Mouse (Mus musculus) forebrain, embryonic 12.5 days (tissue): ENCODE data around the gene Smarcd2. TPM values are rescaled to one million over a fixed set of nuclear protein-coding genes. Genes with fewer than 3 reads are reported as not detected.
"Not testable (repeated sequence)": the region's sequence is repeated elsewhere in the genome, so short reads cannot be mapped to it uniquely, and the experiment has no call there.

Source experiments
- ATAC-seq: fragments of 200-750 bp; cut with Nextera tagmentation; 2 replicates; pipeline ENCODE4 v1.8.0; 2017; ENCODE audit warnings: moderate TSS enrichment; ENCODE audit not compliant: low FRiP score
- H3K27ac ChIP-seq: fragments of 300-500 bp; sonication (generic); 2 replicates; pipeline ENCODE4 v1.5.1; 2016; ENCODE audit warnings: mild to moderate bottlenecking
- H3K27me3 ChIP-seq: fragments of 300-500 bp; sonication (generic); 2 replicates; pipeline ENCODE4 v1.6.1; 2016; ENCODE audit warnings: mild to moderate bottlenecking
- H3K36me3 ChIP-seq: fragments of 300-500 bp; sonication (generic); replicated peaks from 2 replicates; pipeline ENCODE4 v1.6.1; 2016; ENCODE audit warnings: mild to moderate bottlenecking
- H3K4me1 ChIP-seq: fragments of 300-500 bp; sonication (generic); 2 replicates; pipeline ENCODE4 v1.6.1; 2016
- H3K4me2 ChIP-seq: fragments of 300-500 bp; sonication (generic); 2 replicates; pipeline ENCODE4 v1.6.1; 2016; ENCODE audit warnings: mild to moderate bottlenecking, moderate library complexity
- H3K4me3 ChIP-seq: fragments of 300-500 bp; sonication (generic); replicated peaks from 2 replicates; pipeline ENCODE4 v1.5.1; 2016; ENCODE audit warnings: mild to moderate bottlenecking
- H3K9ac ChIP-seq: fragments of 300-500 bp; sonication (generic); 2 replicates; pipeline ENCODE4 v1.6.1; 2016; ENCODE audit warnings: mild to moderate bottlenecking
- H3K9me3 ChIP-seq: fragments of 300-500 bp; sonication (generic); 2 replicates; pipeline ENCODE4 v1.6.1; 2016
- WGBS: fragments of 180-500 bp; shearing (Covaris S2); methylation state at CpG from one replicate; pipeline ENCODE4 v1.1.7; 2016; 5-methylcytosine and 5-hydroxymethylcytosine counted together
- polyA plus RNA-seq: library from polyadenylated mRNA; unstranded; fragments of >200 nt; fragmentation: Nextera tagmentation; extraction: Ambion mirVana; gene quantifications from 2 replicates; pipeline ENCODE4 v1.2.1, GENCODE M21; 2016

Gene Smarcd2
- polyA plus RNA-seq, 1 experiment from 2014 or later: 26.5 TPM

GRCm38 (mm10) chr11:106260826-106261450, 11.8 kb downstream of the Smarcd2 start:
- no peaks in the 10 kb centered on the region for H3K27me3 ChIP-seq
- no peak overlapping the region for H3K4me3 ChIP-seq
- peaks cover 80% of the 10 kb centered on the region for H3K36me3 ChIP-seq
- H3K27ac ChIP-seq: no peak overlapping the region
- ATAC-seq: no peak
- 91% methylated on average over 14 of the region's 14 CpGs for WGBS
- H3K9ac ChIP-seq: no peak overlapping the region
- H3K4me1 ChIP-seq: peaks cover 14% of the 10 kb centered on the region
- no peaks in the 10 kb centered on the region for H3K9me3 ChIP-seq
- H3K4me2 ChIP-seq: no peak overlapping the region

GRCm38 (mm10) chr11:106256775-106257174, 16.0 kb downstream of the Smarcd2 start:
- 78% methylated on average over 5 of the region's 5 CpGs for WGBS
- Histone ChIP-seq H3K9me3 (no peaks in the 10 kb centered on the region), H3K27ac (no peak overlapping the region), H3K4me2 (peak overlapping the region; percentile 97), H3K27me3 (no peaks in the 10 kb centered on the region), H3K4me3 (peak overlapping the region; percentile 79), H3K4me1 (peaks cover 23% of the 10 kb centered on the region), H3K9ac (peak overlapping the region; percentile 85), H3K36me3 (peaks cover 63% of the 10 kb centered on the region)
- ATAC-seq: no peak

GRCm38 (mm10) chr11:106255685-106256451, 16.9 kb downstream of the Smarcd2 start, which contains the start of the genes Ftsj3 and Psmc5:
Ftsj3 (minus strand) TSS chr11:106256079.
Psmc5 (plus strand) TSS chr11:106256154.
- peak within 1 kb of the TSS; percentile 85 for H3K9ac ChIP-seq
- peaks cover 23% of the 10 kb centered on the region for H3K4me1 ChIP-seq
- H3K4me2 ChIP-seq: peak within 1 kb of the TSS; percentile 97
- H3K4me3 ChIP-seq: peak within 1 kb of the TSS; percentile 79
- ATAC-seq: peak; percentile 96
- H3K27ac ChIP-seq: peak within 1 kb of the TSS; percentile 82
- no peaks in the 10 kb centered on the region for H3K9me3 ChIP-seq
- H3K27me3 ChIP-seq: no peaks in the 10 kb centered on the region
- H3K36me3 ChIP-seq: peaks cover 63% of the 10 kb centered on the region
- under 1% methylated on average over 42 of the region's 42 CpGs for WGBS

GRCm38 (mm10) chr11:106255174-106255573, 17.6 kb downstream of the Smarcd2 start:
- no peak for ATAC-seq
- Histone ChIP-seq H3K27me3 (no peaks in the 10 kb centered on the region), H3K9me3 (no peaks in the 10 kb centered on the region), H3K36me3 (peaks cover 65% of the 10 kb centered on the region), H3K4me2 (peak overlapping the region; percentile 97), H3K27ac (0 out of 2 replicates have a peak overlapping the region, but pooled peaks have one; percentile 82), H3K4me1 (peaks cover 23% of the 10 kb centered on the region), H3K4me3 (peak overlapping the region; percentile 79), H3K9ac (peak overlapping the region; percentile 85)
- 5% methylated on average over 22 of the region's 22 CpGs for WGBS

- ATAC-seq: no peak
- H3K27ac ChIP-seq: no peak overlapping the region
- no peaks in the 10 kb centered on the region for H3K9me3 ChIP-seq
- H3K36me3 ChIP-seq: peaks cover 68% of the 10 kb centered on the region
- peak overlapping the region; percentile 85 for H3K9ac ChIP-seq
- WGBS: 18% methylated on average over 2 of the region's 2 CpGs
- peak overlapping the region; percentile 79 for H3K4me3 ChIP-seq
- H3K27me3 ChIP-seq: no peaks in the 10 kb centered on the region
- peaks cover 23% of the 10 kb centered on the region for H3K4me1 ChIP-seq
- peak overlapping the region; percentile 97 for H3K4me2 ChIP-seq
Observed at GRCm38 (mm10) chr11:106254767-106255166, 18.0 kb downstream of the Smarcd2 start.

GRCm38 (mm10) chr11:106249326-106249725, 23.4 kb downstream of the Smarcd2 start:
- Histone ChIP-seq H3K9me3 (no peaks in the 10 kb centered on the region), H3K4me3 (no peak overlapping the region), H3K4me2 (no peak overlapping the region), H3K36me3 (peaks cover 98% of the 10 kb centered on the region), H3K27me3 (no peaks in the 10 kb centered on the region), H3K27ac (no peak overlapping the region), H3K9ac (no peak overlapping the region), H3K4me1 (no peaks in the 10 kb centered on the region)
- no peak for ATAC-seq
- WGBS: 90% methylated on average over 7 of the region's 7 CpGs

- no peak overlapping the region for H3K4me3 ChIP-seq
- no peak overlapping the region for H3K27ac ChIP-seq
- WGBS: 93% methylated on average over 1 of the region's 1 CpGs
- H3K9ac ChIP-seq: no peak overlapping the region
- no peaks in the 10 kb centered on the region for H3K9me3 ChIP-seq
- H3K4me2 ChIP-seq: no peak overlapping the region
- no peaks in the 10 kb centered on the region for H3K27me3 ChIP-seq
- peaks cover 99% of the 10 kb centered on the region for H3K36me3 ChIP-seq
- no peak for ATAC-seq
- H3K4me1 ChIP-seq: no peaks in the 10 kb centered on the region
Observed at GRCm38 (mm10) chr11:106246834-106247233, 25.9 kb downstream of the Smarcd2 start.

GRCm38 (mm10) chr11:106233978-106234377, 38.8 kb downstream of the Smarcd2 start:
- peaks cover 75% of the 10 kb centered on the region for H3K36me3 ChIP-seq
- not testable (repeated sequence) for ATAC-seq, H3K9ac ChIP-seq, H3K9me3 ChIP-seq, H3K27ac ChIP-seq, H3K4me3 ChIP-seq, H3K27me3 ChIP-seq, H3K4me1 ChIP-seq, H3K4me2 ChIP-seq
- WGBS: 82% methylated on average over 8 of the region's 8 CpGs

- WGBS: 92% methylated on average over 3 of the region's 3 CpGs
- Histone ChIP-seq H3K9ac (no peak overlapping the region), H3K27ac (no peak overlapping the region), H3K4me3 (no peak overlapping the region), H3K9me3 (no peaks in the 10 kb centered on the region), H3K4me1 (peaks cover 18% of the 10 kb centered on the region), H3K4me2 (no peak overlapping the region), H3K27me3 (no peaks in the 10 kb centered on the region), H3K36me3 (peaks cover 18% of the 10 kb centered on the region)
- no peak for ATAC-seq
Observed at GRCm38 (mm10) chr11:106220603-106221002, 52.2 kb downstream of the Smarcd2 start.

- Histone ChIP-seq H3K36me3 (peaks cover 14% of the 10 kb centered on the region), H3K27me3 (no peaks in the 10 kb centered on the region), H3K27ac (peak within 1 kb of the TSS; percentile 96), H3K4me1 (peaks cover 26% of the 10 kb centered on the region), H3K9me3 (no peaks in the 10 kb centered on the region), H3K4me3 (peak within 1 kb of the TSS; percentile 96), H3K4me2 (peak within 1 kb of the TSS; percentile 63), H3K9ac (peak within 1 kb of the TSS; percentile 98)
- under 1% methylated on average over 66 of the region's 70 CpGs for WGBS
- ATAC-seq: peak; percentile 94
Observed at GRCm38 (mm10) chr11:106216730-106217490, 55.9 kb downstream of the Smarcd2 start, which contains the start of gene Ddx42. Ddx42 (plus strand) TSS chr11:106216926.

GRCm38 (mm10) chr11:106215927-106216729, 56.6 kb downstream of the Smarcd2 start, which contains the start of gene Ccdc47:
Ccdc47 (minus strand) TSS chr11:106216344.
- peak within 1 kb of the TSS; percentile 98 for H3K9ac ChIP-seq
- peaks cover 22% of the 10 kb centered on the region for H3K36me3 ChIP-seq
- no peaks in the 10 kb centered on the region for H3K9me3 ChIP-seq
- no peaks in the 10 kb centered on the region for H3K27me3 ChIP-seq
- peak within 1 kb of the TSS; percentile 96 for H3K27ac ChIP-seq
- peak within 1 kb of the TSS; percentile 96 for H3K4me3 ChIP-seq
- H3K4me1 ChIP-seq: peaks cover 26% of the 10 kb centered on the region
- WGBS: under 1% methylated on average over 46 of the region's 46 CpGs
- ATAC-seq: peak; percentile 97
- H3K4me2 ChIP-seq: peak within 1 kb of the TSS; percentile 63
